Mouse (Mus musculus) erythroblast, embryonic 14.5 days (primary cell): ENCODE measurements around the gene Peg3.

Experiments
- GATA1 ChIP-seq: IDR thresholded peaks from 2 replicates; pipeline ENCODE4 v1.6.1; 2012; ENCODE audit warnings: low read length, inconsistent platforms, mixed read lengths
- TAL1 ChIP-seq: IDR thresholded peaks from 3 replicates; pipeline ENCODE4 v1.6.1; 2012; ENCODE audit warnings: low read length, inconsistent platforms, mixed read lengths

DNA sequence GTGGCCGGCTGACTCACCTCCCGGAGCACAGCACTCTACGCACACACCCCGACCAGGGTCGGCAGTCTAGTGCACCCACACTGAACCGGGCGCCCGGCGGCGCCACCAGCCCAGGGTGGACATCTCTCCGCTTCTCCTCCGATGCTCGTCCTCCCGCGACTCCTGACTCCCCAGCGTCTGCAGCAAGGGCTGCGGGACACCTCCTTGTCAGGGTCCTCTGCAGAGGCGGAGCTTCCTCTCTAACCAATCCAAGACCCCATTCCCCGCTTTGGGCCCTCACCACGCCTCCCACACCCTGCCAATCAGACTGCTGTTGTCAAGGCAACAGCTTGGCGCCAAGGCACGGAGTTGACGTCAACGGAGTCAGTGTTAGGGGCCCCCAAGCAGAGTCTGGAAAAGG, at the start of gene Peg3, which contains the start of gene Usp29:
- TF ChIP-seq GATA1 (no peak), TAL1 (no peak)
